Mouse (Mus musculus) liver, adult (tissue): Measurements from ENCODE around the gene Rab11fip4.

Experiments used
- GATA4 ChIP-seq: IDR thresholded peaks from 2 replicates; pipeline ENCODE4 v1.6.1; 2014; ENCODE audit warnings: mild to moderate bottlenecking, low read length; ENCODE audit not compliant: insufficient replicate concordance

Gene Rab11fip4

GRCm38 (mm10) chr11:79640940-79641733 is 50.1 kb downstream of the Rab11fip4 start:
- TF ChIP-seq GATA4 = no peak

DNA sequence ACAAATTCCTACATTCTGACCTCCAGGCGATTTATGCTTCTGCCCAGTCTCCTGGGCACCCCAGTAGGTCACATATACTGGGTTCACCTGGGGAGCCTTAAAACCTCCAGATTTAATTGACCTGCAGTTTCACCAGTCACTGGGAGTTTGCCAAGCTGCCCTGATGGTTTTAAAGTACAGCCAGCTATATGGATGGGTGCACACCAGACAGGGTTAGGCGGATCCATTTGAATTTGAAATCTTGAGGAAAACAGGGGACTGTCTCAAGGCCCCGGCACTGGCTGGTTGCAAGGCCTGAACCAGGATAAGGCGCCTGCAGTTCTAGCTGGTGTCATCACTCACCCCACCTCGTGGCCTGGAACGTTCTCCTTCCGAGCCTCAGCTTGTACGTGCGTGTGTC is 52.7 kb downstream of the Rab11fip4 start:
- no peak for TF ChIP-seq GATA4

DNA sequence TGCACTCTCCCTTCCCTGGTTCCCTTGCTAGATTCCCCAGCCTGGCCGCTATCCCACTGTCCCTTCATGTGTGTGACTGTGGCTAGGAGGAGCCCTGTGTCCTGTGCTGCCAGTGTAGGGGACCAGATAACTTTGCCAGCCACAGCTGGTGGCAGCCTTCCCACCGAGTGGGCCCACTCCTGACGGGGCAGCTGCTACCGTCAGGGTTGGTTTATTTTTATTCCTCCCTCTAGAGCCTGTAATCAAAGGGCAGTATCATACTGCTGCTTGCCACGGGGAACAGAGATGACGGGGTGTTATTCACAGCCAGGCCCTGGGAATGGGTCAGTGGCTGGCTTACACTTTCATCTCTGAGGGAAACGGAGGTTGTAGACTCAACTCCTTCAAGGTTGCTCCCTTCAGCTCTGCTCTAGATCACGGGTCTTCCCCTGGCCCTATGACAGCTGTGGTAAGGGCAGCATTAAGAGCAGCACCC is 53.7 kb downstream of the Rab11fip4 start:
- no peak for TF ChIP-seq GATA4

- no peak for TF ChIP-seq GATA4
Observed at GRCm38 (mm10) chr11:79646026-79646425, 55.0 kb downstream of the Rab11fip4 start.

DNA sequence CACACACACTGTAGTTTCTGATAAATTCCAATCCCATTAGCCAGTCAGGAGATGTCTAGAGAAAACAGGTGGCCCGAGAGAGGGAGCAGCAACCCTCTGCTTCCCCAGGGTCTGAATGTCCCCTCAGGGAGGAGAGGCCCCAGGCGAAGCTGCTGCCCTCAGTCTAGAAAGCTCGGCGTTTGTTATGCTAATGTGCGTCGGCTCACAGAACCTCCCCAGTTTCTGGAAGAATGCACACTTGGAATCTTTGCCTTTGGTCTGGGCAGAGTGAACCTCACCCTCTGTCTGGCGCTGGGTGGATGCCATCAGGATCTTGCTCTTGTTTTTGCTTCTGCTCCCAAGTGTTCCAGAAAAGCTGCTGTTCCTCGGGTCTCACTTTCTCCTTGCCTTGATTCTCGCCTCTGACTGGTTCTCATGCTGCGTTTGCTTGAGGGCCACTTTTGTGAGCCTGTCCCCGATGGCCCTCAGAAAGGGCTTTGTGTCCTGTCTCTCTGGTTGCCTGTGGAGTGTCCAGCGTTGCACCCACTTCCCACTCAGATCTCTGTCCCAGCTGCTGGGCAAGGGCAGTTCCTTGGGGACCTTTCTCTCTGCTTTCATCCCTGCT is 55.6 kb downstream of the Rab11fip4 start:
- no peak for TF ChIP-seq GATA4

- no peak for TF ChIP-seq GATA4
Observed at GRCm38 (mm10) chr11:79647071-79647501, 56.1 kb downstream of the Rab11fip4 start.

DNA sequence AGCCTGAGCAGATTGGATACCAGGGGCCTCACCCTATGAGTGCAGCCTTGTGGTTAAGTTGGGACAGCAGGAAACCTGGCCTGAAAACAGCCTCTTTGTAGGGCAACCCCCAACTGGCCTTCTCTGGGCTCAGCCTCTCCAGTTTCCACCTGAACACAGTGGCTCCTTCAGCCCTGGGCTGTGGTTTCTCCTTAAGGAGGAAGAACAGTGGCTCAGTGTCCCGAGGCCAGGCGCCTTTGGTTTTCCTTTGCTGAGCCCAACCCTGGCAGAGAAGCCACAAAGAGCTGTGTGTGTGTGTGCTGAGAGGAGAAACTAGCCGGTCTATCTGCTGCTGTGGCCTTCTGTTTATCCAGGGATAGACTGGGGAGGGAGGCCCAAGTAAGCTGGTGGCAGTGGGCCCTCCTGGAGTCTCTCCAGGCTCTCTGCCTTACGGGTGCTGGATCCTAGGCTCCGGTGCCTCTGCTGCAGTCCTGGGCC is 59.4 kb downstream of the Rab11fip4 start:
- TF ChIP-seq GATA4 = no peak

GRCm38 (mm10) chr11:79652257-79652656 is 61.2 kb downstream of the Rab11fip4 start:
- no peak for TF ChIP-seq GATA4

DNA sequence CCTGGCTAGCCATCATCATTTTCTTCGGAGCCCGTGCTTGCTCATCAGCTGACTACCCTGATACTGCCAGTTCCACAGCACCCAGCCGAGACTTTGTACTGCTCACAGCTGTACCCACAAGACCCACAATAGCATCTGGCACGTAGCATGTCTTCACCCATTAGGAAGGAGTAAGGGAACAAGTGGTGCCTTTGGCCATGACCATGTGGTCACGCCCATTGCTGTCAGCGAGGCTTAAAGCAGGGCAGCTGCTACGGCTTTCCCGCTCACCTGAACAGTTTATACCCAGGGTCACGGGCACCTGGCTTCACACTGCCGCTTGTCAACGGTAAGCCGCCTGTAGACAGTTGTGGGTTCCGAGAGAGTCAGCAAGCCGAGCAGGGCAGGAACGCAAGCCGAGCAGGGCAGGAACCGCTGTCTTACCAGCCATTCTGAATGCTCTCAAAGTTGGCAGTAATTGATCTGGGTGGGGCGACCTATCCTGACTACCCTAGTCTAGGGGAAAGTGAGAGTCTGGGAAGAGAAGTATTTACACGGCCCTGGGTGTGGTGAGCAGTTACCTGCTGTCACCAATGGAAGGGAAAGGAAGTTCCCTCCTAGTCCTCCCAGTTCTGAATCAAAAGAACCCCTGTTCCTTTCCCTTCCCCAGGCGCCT is 62.0 kb downstream of the Rab11fip4 start:
- no peak for TF ChIP-seq GATA4

DNA sequence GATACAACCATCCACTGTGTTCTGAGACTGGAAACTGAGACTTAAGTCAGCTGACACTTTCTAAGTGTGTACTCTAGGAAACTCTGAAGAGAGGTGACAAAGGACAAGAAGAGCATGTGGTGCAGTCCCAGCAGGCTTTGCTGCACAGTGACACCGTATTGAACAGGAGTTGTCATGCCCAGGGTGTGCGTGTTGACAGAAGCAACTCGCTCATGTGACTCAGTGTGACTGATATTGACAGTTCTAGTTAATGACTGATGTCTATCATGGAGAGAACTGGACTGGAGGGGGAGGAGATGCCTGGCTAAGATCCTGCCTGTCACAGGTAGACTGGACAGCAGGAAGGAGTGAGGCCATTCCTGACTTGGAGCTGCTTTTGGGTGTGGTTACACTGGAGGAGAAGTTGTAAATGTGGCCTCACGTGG is 63.4 kb downstream of the Rab11fip4 start:
- no peak for TF ChIP-seq GATA4

- no peak for TF ChIP-seq GATA4
Observed at GRCm38 (mm10) chr11:79655592-79655991, 64.6 kb downstream of the Rab11fip4 start.

- TF ChIP-seq GATA4 = no peak
Observed at GRCm38 (mm10) chr11:79656491-79656890, 65.5 kb downstream of the Rab11fip4 start.

DNA sequence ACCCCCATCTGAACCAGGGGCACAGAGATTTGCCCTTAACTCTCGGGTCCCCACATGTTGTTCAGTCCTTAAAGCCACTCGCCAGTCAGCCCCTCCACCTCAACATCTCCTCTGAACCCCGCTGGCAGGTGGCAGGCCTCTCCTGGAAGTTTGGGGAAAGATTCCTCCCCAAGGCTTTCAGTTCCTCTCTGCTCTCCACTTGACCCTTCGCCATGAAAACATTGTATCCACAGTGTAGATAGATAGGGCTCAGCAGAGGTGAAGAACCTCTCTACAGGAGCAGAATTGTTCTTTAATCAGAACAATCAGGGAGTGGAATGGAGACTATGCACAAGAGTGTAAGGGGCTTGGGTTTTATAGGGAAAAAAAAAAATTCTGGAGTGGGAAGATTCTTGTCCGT is 66.0 kb downstream of the Rab11fip4 start:
- TF ChIP-seq GATA4 = no peak

DNA sequence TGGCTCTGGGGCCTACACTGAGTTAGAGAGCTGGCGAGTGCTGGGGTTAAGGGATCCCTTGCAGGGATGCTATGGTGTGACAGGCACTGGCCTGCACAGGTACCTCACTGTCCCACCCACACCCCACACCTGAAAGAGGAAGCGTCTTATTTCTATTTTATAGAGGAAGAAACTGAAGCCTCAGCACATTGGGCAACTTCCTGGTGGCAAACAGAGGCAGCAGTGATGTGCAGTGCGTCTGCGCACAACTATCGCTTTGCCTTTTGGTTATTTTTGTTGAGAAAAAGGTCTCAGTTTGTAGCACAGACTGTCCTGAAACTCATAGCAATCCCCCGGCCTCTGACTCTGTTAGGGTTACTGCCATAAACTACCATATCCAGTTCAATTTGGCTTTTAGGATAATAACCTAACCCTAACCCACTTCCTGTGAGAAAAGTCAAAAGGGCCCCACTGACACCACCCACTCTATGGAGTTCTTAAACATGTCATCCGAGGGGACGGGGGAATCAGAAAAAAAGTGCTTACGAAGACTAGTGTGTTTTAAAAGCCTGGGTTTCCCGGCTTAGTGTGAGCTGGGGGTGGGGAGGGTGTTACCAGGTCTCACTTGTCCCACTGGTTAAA is 67.3 kb downstream of the Rab11fip4 start:
- no peak for TF ChIP-seq GATA4
